Mouse (Mus musculus) neural tube, embryonic 11.5 days (tissue): ENCODE results near the gene Tnfsf15. TPM values are rescaled to one million over a fixed set of nuclear protein-coding genes. Genes with fewer than 3 reads are reported as not detected.

ENCODE experiments used
- ATAC-seq: fragments of 200-750 bp; cut with Nextera tagmentation; 2 replicates; pipeline ENCODE4 v1.8.0; 2017; ENCODE audit warnings: moderate number of reproducible peaks, mild to moderate bottlenecking, moderate TSS enrichment, moderate library complexity; ENCODE audit not compliant: insufficient read depth, low FRiP score, low TSS enrichment
- DNase-seq: peaks from one replicate; pipeline ENCODE4 v3.0.0-alpha.2; 2015; ENCODE audit warnings: low spot score
- H3K27ac ChIP-seq: fragments of 300-500 bp; sonication (generic); 2 replicates; pipeline ENCODE4 v1.5.1; 2014; ENCODE audit warnings: low read depth, mild to moderate bottlenecking, low read length
- H3K27me3 ChIP-seq: fragments of 300-500 bp; sonication (generic); 2 replicates; pipeline ENCODE4 v1.6.1; 2014; ENCODE audit warnings: mild to moderate bottlenecking, low read length, mixed read lengths; ENCODE audit not compliant: control insufficient read depth, insufficient read depth
- H3K36me3 ChIP-seq: fragments of 300-500 bp; sonication (generic); 2 replicates; pipeline ENCODE4 v1.6.1; 2014; ENCODE audit warnings: mild to moderate bottlenecking, low read length, moderate library complexity, mixed read lengths; ENCODE audit not compliant: control insufficient read depth, insufficient read depth
- H3K4me1 ChIP-seq: fragments of 300-500 bp; sonication (generic); 2 replicates; pipeline ENCODE4 v1.6.1; 2014; ENCODE audit warnings: low read length, mixed read lengths; ENCODE audit not compliant: control insufficient read depth, insufficient read depth
- H3K4me2 ChIP-seq: fragments of 300-500 bp; sonication (generic); 2 replicates; pipeline ENCODE4 v1.6.1; 2014; ENCODE audit warnings: low read depth, mild to moderate bottlenecking, moderate library complexity
- H3K4me3 ChIP-seq: fragments of 300-500 bp; sonication (generic); 2 replicates; pipeline ENCODE4 v1.5.1; 2014; ENCODE audit warnings: low read depth, low read length
- H3K9ac ChIP-seq: fragments of 300-500 bp; sonication (generic); 2 replicates; pipeline ENCODE4 v1.6.1; 2014; ENCODE audit warnings: mild to moderate bottlenecking, low read length
- H3K9me3 ChIP-seq: fragments of 300-500 bp; sonication (generic); 2 replicates; pipeline ENCODE4 v1.6.1; 2016; ENCODE audit warnings: low read length; ENCODE audit not compliant: control insufficient read depth
- WGBS: fragments of 180-500 bp; shearing (Covaris S2); extraction: QIAGEN DNeasy Blood & Tissue Kit; methylation state at CpG from one replicate; pipeline ENCODE4 v1.1.7; 2014; 5-methylcytosine and 5-hydroxymethylcytosine counted together
- polyA plus RNA-seq: library from polyadenylated mRNA; unstranded; fragments of >200 nt; fragmentation: Nextera tagmentation; extraction: Ambion mirVana; gene quantifications from 2 replicates; pipeline ENCODE4 v1.2.1, GENCODE M21; 2014

Tnfsf15 gene
- polyA plus RNA-seq, 1 experiment from 2014 or later, result not detected

GRCm38 (mm10) chr4:63748061-63748730 lies 3.3 kb upstream of the Tnfsf15 start:
- Histone ChIP-seq H3K36me3 (no peaks in the 10 kb centered on the region), H3K4me2 (no peak overlapping the region), H3K9ac (no peak overlapping the region), H3K4me1 (no peaks in the 10 kb centered on the region), H3K9me3 (no peaks in the 10 kb centered on the region), H3K27ac (no peak overlapping the region), H3K27me3 (no peaks in the 10 kb centered on the region), H3K4me3 (no peak overlapping the region)
- ATAC-seq (no peak), DNase-seq (no peak)
- 76% methylated on average over 3 of the region's 3 CpGs for WGBS

GRCm38 (mm10) chr4:63745271-63745670 lies 358 bp upstream of the Tnfsf15 start:
- no peak overlapping the region for H3K9ac ChIP-seq
- no peaks in the 10 kb centered on the region for H3K4me1 ChIP-seq
- DNase-seq (no peak), ATAC-seq (no peak)
- H3K4me2 ChIP-seq, result no peak overlapping the region
- H3K4me3 ChIP-seq, result no peak overlapping the region
- H3K36me3 ChIP-seq, result no peaks in the 10 kb centered on the region
- 79% methylated on average over 6 of the region's 6 CpGs for WGBS
- no peaks in the 10 kb centered on the region for H3K9me3 ChIP-seq
- H3K27ac ChIP-seq, result no peak overlapping the region
- no peaks in the 10 kb centered on the region for H3K27me3 ChIP-seq

GRCm38 (mm10) chr4:63743660-63744059 lies 1.3 kb downstream of the Tnfsf15 start:
- no peak for ATAC-seq
- 48% methylated on average over 1 of the region's 1 CpGs for WGBS

GRCm38 (mm10) chr4:63742763-63743371 lies 2.0 kb downstream of the Tnfsf15 start:
- H3K4me3 ChIP-seq, result no peak overlapping the region
- no peak overlapping the region for H3K9ac ChIP-seq
- H3K9me3 ChIP-seq, result no peaks in the 10 kb centered on the region
- H3K4me1 ChIP-seq, result no peaks in the 10 kb centered on the region
- ATAC-seq, result no peak
- no peak overlapping the region for H3K4me2 ChIP-seq
- WGBS, result 72% methylated on average over 5 of the region's 5 CpGs
- DNase-seq, result no peak
- no peaks in the 10 kb centered on the region for H3K36me3 ChIP-seq
- H3K27me3 ChIP-seq, result no peaks in the 10 kb centered on the region
- no peak overlapping the region for H3K27ac ChIP-seq

More at GRCm38 (mm10) chr4:63743660-63744059, 1.3 kb downstream of the Tnfsf15 start:
- Histone ChIP-seq H3K9me3 (no peaks in the 10 kb centered on the region), H3K36me3 (no peaks in the 10 kb centered on the region), H3K4me1 (no peaks in the 10 kb centered on the region), H3K4me2 (no peak overlapping the region), H3K27me3 (no peaks in the 10 kb centered on the region), H3K4me3 (no peak overlapping the region), H3K9ac (no peak overlapping the region), H3K27ac (no peak overlapping the region)
- no peak for DNase-seq

GRCm38 (mm10) chr4:63742101-63742500 lies 2.8 kb downstream of the Tnfsf15 start:
- Histone ChIP-seq H3K27ac (no peak overlapping the region), H3K4me3 (no peak overlapping the region), H3K36me3 (no peaks in the 10 kb centered on the region), H3K9ac (no peak overlapping the region), H3K4me1 (no peaks in the 10 kb centered on the region), H3K27me3 (no peaks in the 10 kb centered on the region), H3K9me3 (no peaks in the 10 kb centered on the region), H3K4me2 (no peak overlapping the region)
- ATAC-seq (no peak), DNase-seq (no peak)
- WGBS, result 60% methylated on average over 7 of the region's 7 CpGs

- Histone ChIP-seq H3K4me1 (no peaks in the 10 kb centered on the region), H3K9me3 (no peaks in the 10 kb centered on the region), H3K4me3 (no peak overlapping the region), H3K4me2 (no peak overlapping the region), H3K9ac (no peak overlapping the region), H3K36me3 (no peaks in the 10 kb centered on the region), H3K27ac (no peak overlapping the region), H3K27me3 (no peaks in the 10 kb centered on the region)
- ATAC-seq (no peak), DNase-seq (no peak)
- 77% methylated on average over 4 of the region's 4 CpGs for WGBS
Measured at GRCm38 (mm10) chr4:63740761-63741160, 4.2 kb downstream of the Tnfsf15 start.

GRCm38 (mm10) chr4:63740001-63740400 lies 4.9 kb downstream of the Tnfsf15 start:
- DNase-seq (no peak), ATAC-seq (no peak)
- 85% methylated on average over 3 of the region's 3 CpGs for WGBS
- Histone ChIP-seq H3K4me3 (no peak overlapping the region), H3K27me3 (no peaks in the 10 kb centered on the region), H3K9me3 (no peaks in the 10 kb centered on the region), H3K9ac (no peak overlapping the region), H3K4me1 (no peaks in the 10 kb centered on the region), H3K36me3 (no peaks in the 10 kb centered on the region), H3K27ac (no peak overlapping the region), H3K4me2 (no peak overlapping the region)

GRCm38 (mm10) chr4:63739524-63739923 lies 5.4 kb downstream of the Tnfsf15 start:
- Histone ChIP-seq H3K4me2 (no peak overlapping the region), H3K4me1 (no peaks in the 10 kb centered on the region), H3K9me3 (no peaks in the 10 kb centered on the region), H3K4me3 (no peak overlapping the region), H3K9ac (no peak overlapping the region), H3K27me3 (no peaks in the 10 kb centered on the region), H3K36me3 (no peaks in the 10 kb centered on the region), H3K27ac (no peak overlapping the region)
- whole genome bisulfite sequencing, result 68% methylated on average over 7 of the region's 7 CpGs
- DNase-seq (no peak), ATAC-seq (no peak)

- no peaks in the 10 kb centered on the region for H3K4me1 ChIP-seq
- no peaks in the 10 kb centered on the region for H3K36me3 ChIP-seq
- DNase-seq, result no peak
- no peaks in the 10 kb centered on the region for H3K9me3 ChIP-seq
- ATAC-seq, result no peak
- H3K4me2 ChIP-seq, result no peak overlapping the region
- 62% methylated on average over 9 of the region's 9 CpGs for WGBS
- no peak overlapping the region for H3K4me3 ChIP-seq
- no peak overlapping the region for H3K9ac ChIP-seq
- H3K27ac ChIP-seq, result no peak overlapping the region
- no peaks in the 10 kb centered on the region for H3K27me3 ChIP-seq
Measured at GRCm38 (mm10) chr4:63738364-63738997, 6.4 kb downstream of the Tnfsf15 start.
